Mouse (Mus musculus) myocyte (in vitro differentiated cells): Measurements from ENCODE around the gene Rapgef4. TPM values are rescaled to one million over a fixed set of nuclear protein-coding genes. Genes with fewer than 3 reads are reported as not detected.

Experiments used
- H3K27me3 ChIP-seq: one replicate; pipeline ENCODE4 v1.6.1; 2011; ENCODE audit not compliant: control insufficient read depth, insufficient read depth, insufficient read length
- H3K36me3 ChIP-seq: one replicate; pipeline ENCODE4 v1.6.1; 2011; ENCODE audit not compliant: control insufficient read depth, insufficient read depth
- H3K4me2 ChIP-seq: one replicate; pipeline ENCODE4 v1.6.1; 2011; ENCODE audit warnings: low read depth, control low read depth
- H3K4me3 ChIP-seq: one replicate; pipeline ENCODE4 v1.5.1; 2011; ENCODE audit warnings: mild to moderate bottlenecking, control low read depth, moderate library complexity
- H3K79me2 ChIP-seq: one replicate; pipeline ENCODE4 v1.6.1; 2011; ENCODE audit not compliant: control insufficient read depth, insufficient read depth
- H3ac ChIP-seq: one replicate; pipeline ENCODE4 v1.6.1; 2011; ENCODE audit not compliant: control insufficient read depth, insufficient read length
- CEBPB ChIP-seq: IDR thresholded peaks from 2 replicates; pipeline ENCODE4 v1.6.1; 2011; ENCODE audit warnings: mild to moderate bottlenecking, moderate library complexity; ENCODE audit not compliant: poor library complexity, insufficient read depth, severe bottlenecking
- E2F4 ChIP-seq: IDR thresholded peaks from one replicate; pipeline ENCODE4 v1.6.1; 2011; ENCODE audit warnings: mild to moderate bottlenecking, control low read depth, moderate library complexity; ENCODE audit not compliant: insufficient read depth
- MAX ChIP-seq: IDR thresholded peaks from one replicate; pipeline ENCODE4 v1.6.1; 2011; ENCODE audit warnings: low read depth, mild to moderate bottlenecking, control low read depth
- MYOD1 ChIP-seq, 3 experiments: IDR thresholded peaks; one replicate each; pipeline ENCODE4 v1.6.1; 2011; ENCODE audit warnings: control low read depth in 2 of 3, low read depth in 2 of 3, mild to moderate bottlenecking in 2 of 3, moderate library complexity in 1 of 3; ENCODE audit not compliant: insufficient read length in 2 of 3, control insufficient read depth in 1 of 3
- MYOG ChIP-seq, 3 experiments: IDR thresholded peaks; one replicate each; pipeline ENCODE4 v1.6.1; 2011; ENCODE audit warnings: control low read depth in 2 of 3, low read depth in 2 of 3, mild to moderate bottlenecking in 2 of 3; ENCODE audit not compliant: insufficient read length in 2 of 3, control insufficient read depth in 1 of 3, insufficient read depth in 1 of 3
- POLR2A ChIP-seq: IDR thresholded peaks from one replicate; pipeline ENCODE4 v1.6.1; 2011; ENCODE audit warnings: low read depth, mild to moderate bottlenecking, control low read depth, moderate library complexity; ENCODE audit not compliant: insufficient read length
- POLR2AphosphoS2 ChIP-seq: IDR thresholded peaks from one replicate; pipeline ENCODE4 v1.6.1; 2011; ENCODE audit warnings: low read depth, control low read depth; ENCODE audit not compliant: insufficient read length
- REST ChIP-seq: IDR thresholded peaks from one replicate; pipeline ENCODE4 v1.6.1; 2011; ENCODE audit warnings: mild to moderate bottlenecking, control low read depth, moderate library complexity; ENCODE audit not compliant: insufficient read depth, insufficient read length
- SRF ChIP-seq: IDR thresholded peaks from one replicate; pipeline ENCODE4 v1.6.1; 2011; ENCODE audit warnings: low read depth; ENCODE audit not compliant: control insufficient read depth, insufficient read length
- TCF12 ChIP-seq: IDR thresholded peaks from one replicate; pipeline ENCODE4 v1.6.1; 2011; ENCODE audit warnings: mild to moderate bottlenecking, control low read depth; ENCODE audit not compliant: poor library complexity, insufficient read depth, severe bottlenecking
- TCF3 ChIP-seq: IDR thresholded peaks from one replicate; pipeline ENCODE4 v1.6.1; 2011; ENCODE audit warnings: low read depth, control low read depth; ENCODE audit not compliant: insufficient read length
- USF1 ChIP-seq: IDR thresholded peaks from one replicate; pipeline ENCODE4 v1.6.1; 2011; ENCODE audit warnings: low read depth, mild to moderate bottlenecking, control low read depth, moderate library complexity
- polyA plus RNA-seq: library from polyadenylated mRNA; unstranded; fragments of >200 nt; fragmentation: generic; extraction: Trizol; gene quantifications from one replicate; pipeline ENCODE4 v1.2.1, GENCODE M21; 2012; ENCODE audit warnings: missing spikeins

The Rapgef4 gene
- polyA plus RNA-seq, 1 experiment: 0.28 TPM

DNA sequence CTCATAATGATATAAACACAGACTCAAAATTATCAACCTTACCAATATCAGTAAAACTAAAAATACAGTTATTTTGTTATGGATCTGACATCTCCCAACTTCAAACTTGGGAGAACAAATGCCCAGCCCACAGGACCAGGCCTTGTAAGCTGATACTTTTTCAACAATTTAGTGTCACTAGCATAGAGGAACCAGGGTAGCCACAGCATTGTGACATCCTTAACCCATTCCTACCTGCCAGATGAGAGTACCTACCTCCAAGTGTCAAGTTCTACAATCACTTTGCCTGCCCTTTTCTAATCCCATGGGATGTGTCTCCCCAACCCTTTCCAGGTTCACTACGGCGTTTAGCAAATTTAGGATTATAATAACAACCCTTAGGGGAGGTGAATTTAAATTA, 257.4 kb downstream of the Rapgef4 start:
- Histone ChIP-seq H3ac (no peak overlapping the region), H3K79me2 (no peaks in the 10 kb centered on the region), H3K36me3 (no peaks in the 10 kb centered on the region), H3K27me3 (no peaks in the 10 kb centered on the region), H3K4me3 (no peak overlapping the region), H3K4me2 (no peak overlapping the region)
- TF ChIP-seq MYOG (IDR thresholded peaks at IDR 0.05; ENCODE audit: control insufficient read depth in 1 of 3, insufficient read depth in 1 of 3, insufficient read length in 2 of 3, low read depth in 2 of 3) (no peak), POLR2AphosphoS2 (no peak), TCF3 (no peak), USF1 (no peak), MAX (no peak), TCF12 (no peak), POLR2A (no peak), E2F4 (no peak), REST (no peak), MYOD1 (IDR thresholded peaks at IDR 0.05; ENCODE audit: control insufficient read depth in 1 of 3, insufficient read length in 2 of 3, low read depth in 2 of 3) (no peak), SRF (no peak), CEBPB (no peak)

- Histone ChIP-seq H3K4me2 (no peak overlapping the region), H3K79me2 (no peaks in the 10 kb centered on the region), H3K36me3 (no peaks in the 10 kb centered on the region), H3K27me3 (no peaks in the 10 kb centered on the region), H3ac (no peak overlapping the region), H3K4me3 (no peak overlapping the region)
- no peak for TF ChIP-seq USF1
- TF ChIP-seq MYOG (IDR thresholded peaks at IDR 0.05; ENCODE audit: control insufficient read depth in 1 of 3, insufficient read depth in 1 of 3, insufficient read length in 2 of 3, low read depth in 2 of 3): no peak
- no peak for TF ChIP-seq SRF
- TF ChIP-seq POLR2AphosphoS2: no peak
- TF ChIP-seq POLR2A: no peak
These were observed 257.9 kb downstream of the Rapgef4 start for GRCm38 (mm10) chr2:72238925-72239324.

DNA sequence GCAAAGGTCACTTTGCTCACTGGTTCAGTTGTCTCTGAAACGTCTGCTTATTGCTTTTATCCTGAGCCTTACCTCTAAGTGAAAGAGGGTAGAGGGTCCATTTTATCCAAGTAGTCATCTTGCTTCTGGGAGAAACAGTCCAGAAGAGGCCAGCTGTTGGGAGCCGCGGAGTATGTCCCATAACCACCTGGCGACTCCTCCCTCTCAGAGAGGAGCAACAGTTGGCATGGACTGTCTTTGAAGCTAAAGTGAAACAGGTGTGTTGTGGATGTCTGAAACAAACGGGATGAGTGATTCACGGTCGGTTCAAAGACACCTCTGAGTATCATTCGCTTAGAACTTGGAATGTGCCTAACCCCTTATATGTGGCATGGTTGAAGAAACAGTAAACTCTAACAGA, 258.4 kb downstream of the Rapgef4 start:
- TF ChIP-seq MYOD1 (IDR thresholded peaks at IDR 0.05; ENCODE audit: control insufficient read depth in 1 of 3, insufficient read length in 2 of 3, low read depth in 2 of 3) (peak in 2 of 3 experiments; percentile 13 to 66), TCF12 (no peak), MYOG (IDR thresholded peaks at IDR 0.05; ENCODE audit: control insufficient read depth in 1 of 3, insufficient read depth in 1 of 3, insufficient read length in 2 of 3, low read depth in 2 of 3) (peak in 1 of 3 experiments; percentile 53)
- no peaks in the 10 kb centered on the region for H3K79me2 ChIP-seq
- H3ac ChIP-seq: no peak overlapping the region
- no peak overlapping the region for H3K4me2 ChIP-seq
- H3K36me3 ChIP-seq: no peaks in the 10 kb centered on the region
- no peaks in the 10 kb centered on the region for H3K27me3 ChIP-seq
- no peak overlapping the region for H3K4me3 ChIP-seq

DNA sequence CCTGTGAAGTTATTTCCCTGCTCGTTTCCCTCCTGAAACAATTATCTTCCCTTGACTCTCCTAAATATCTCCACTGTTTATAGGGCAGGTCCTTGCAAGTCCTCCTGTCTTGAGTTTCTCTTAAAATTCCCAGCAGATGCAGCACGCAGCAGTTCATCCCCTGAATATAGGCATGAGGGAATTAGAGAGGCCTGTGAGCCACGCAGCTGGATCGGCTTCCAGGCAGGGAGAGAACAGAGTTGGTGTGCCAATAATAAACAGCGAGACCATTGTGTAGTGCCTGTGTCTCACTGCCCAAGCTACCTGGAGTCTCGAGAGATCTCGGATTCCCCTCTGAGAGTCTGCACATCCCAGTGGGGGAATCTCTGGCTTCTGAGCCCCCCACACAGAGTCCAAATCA, 259.0 kb downstream of the Rapgef4 start:
- H3K79me2 ChIP-seq: no peaks in the 10 kb centered on the region
- H3K4me3 ChIP-seq: no peak overlapping the region
- H3K27me3 ChIP-seq: no peaks in the 10 kb centered on the region
- H3K4me2 ChIP-seq: no peak overlapping the region
- TF ChIP-seq MYOD1 (IDR thresholded peaks at IDR 0.05; ENCODE audit: control insufficient read depth in 1 of 3, insufficient read length in 2 of 3, low read depth in 2 of 3) (no peak), TCF12 (no peak), CEBPB (no peak), REST (no peak), MAX (no peak), POLR2A (no peak), POLR2AphosphoS2 (no peak), TCF3 (no peak), SRF (no peak), MYOG (IDR thresholded peaks at IDR 0.05; ENCODE audit: control insufficient read depth in 1 of 3, insufficient read depth in 1 of 3, insufficient read length in 2 of 3, low read depth in 2 of 3) (no peak), USF1 (no peak), E2F4 (no peak)
- no peak overlapping the region for H3ac ChIP-seq
- no peaks in the 10 kb centered on the region for H3K36me3 ChIP-seq

DNA sequence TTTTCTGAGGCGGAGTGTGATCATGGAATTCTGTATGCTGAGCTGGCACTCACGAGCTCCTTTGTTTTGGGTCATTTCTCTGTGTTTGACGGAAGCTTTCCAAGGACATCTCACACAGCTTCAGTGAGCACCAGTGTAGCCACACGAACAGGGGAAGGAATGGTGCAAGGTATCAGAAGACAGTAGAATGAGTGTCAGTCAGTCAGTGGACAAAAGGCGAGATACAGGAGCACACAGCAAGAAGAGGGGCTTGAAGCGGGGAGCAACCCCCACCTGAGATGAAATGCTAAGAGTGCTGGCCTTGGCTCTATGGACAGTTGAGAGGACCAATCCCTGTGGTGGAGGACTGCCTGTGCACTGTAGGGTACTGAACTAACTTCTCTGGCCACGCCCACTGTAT, 259.7 kb downstream of the Rapgef4 start:
- no peak for TF ChIP-seq MAX
- no peak for TF ChIP-seq CEBPB
- TF ChIP-seq SRF: no peak
- TF ChIP-seq REST: no peak
- no peak for TF ChIP-seq TCF12
- TF ChIP-seq POLR2A: no peak
- TF ChIP-seq E2F4: no peak
- no peak for TF ChIP-seq USF1
- TF ChIP-seq POLR2AphosphoS2: no peak
- no peak for TF ChIP-seq MYOD1 (IDR thresholded peaks at IDR 0.05; ENCODE audit: control insufficient read depth in 1 of 3, insufficient read length in 2 of 3, low read depth in 2 of 3)
- no peak for TF ChIP-seq MYOG (IDR thresholded peaks at IDR 0.05; ENCODE audit: control insufficient read depth in 1 of 3, insufficient read depth in 1 of 3, insufficient read length in 2 of 3, low read depth in 2 of 3)
- no peak for TF ChIP-seq TCF3
- no peak overlapping the region for H3K4me2 ChIP-seq
- no peaks in the 10 kb centered on the region for H3K27me3 ChIP-seq
- no peaks in the 10 kb centered on the region for H3K36me3 ChIP-seq
- no peak overlapping the region for H3K4me3 ChIP-seq
- H3K79me2 ChIP-seq: no peaks in the 10 kb centered on the region
- no peak overlapping the region for H3ac ChIP-seq
